Mouse (Mus musculus) liver, embryonic 14.5 days (tissue): ENCODE data around the gene Shd.

Experiments used
- CTCF ChIP-seq: IDR thresholded peaks from 2 replicates; pipeline ENCODE4 v1.5.1; 2016; ENCODE audit warnings: antibody characterized with exemption, low read depth, control low read depth
- EP300 ChIP-seq: IDR thresholded peaks from 2 replicates; pipeline ENCODE4 v1.6.1; 2016; ENCODE audit warnings: antibody characterized with exemption, low read depth

DNA sequence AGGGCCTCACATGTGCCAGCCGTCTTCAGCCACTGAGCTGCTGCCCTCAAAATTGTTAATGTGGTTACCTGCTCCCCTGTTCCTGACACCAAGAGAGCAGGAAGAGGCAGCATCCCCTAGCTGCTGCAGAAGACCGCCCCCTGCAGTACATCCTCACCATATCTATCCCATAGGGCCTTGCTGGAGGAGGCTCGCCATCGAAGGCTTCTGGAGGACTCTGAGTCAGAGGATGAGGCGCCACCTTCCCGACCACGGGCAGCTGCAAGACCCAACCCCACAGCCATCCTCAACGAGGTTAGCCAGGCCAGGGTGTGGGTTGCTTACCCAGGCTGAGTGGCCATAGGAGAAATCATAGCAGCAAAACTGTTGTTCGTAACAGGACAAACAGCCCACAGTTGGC is 5.3 kb upstream of the Shd start:
- TF ChIP-seq CTCF (no peak; the same call in 1 of the 2 replicates), EP300 (no peak)
